Mouse (Mus musculus) ES-CJ7 (cell line): ENCODE data around the gene Ms4a14.

Source experiments
- DNase-seq: peaks from one replicate; pipeline ENCODE4 v3.0.0; 2011; ENCODE audit warnings: low read depth, low spot score

Gene Ms4a14

GRCm38 (mm10) chr19:11314354-11314753, at the start of gene Ms4a14:
Ms4a14 (minus strand) TSS chr19:11314454.
- no peak for DNase-seq

- no peak for DNase-seq
Measured at GRCm38 (mm10) chr19:11362002-11362401, 47.7 kb upstream of the Ms4a14 start.

- DNase-seq = no peak
Measured at GRCm38 (mm10) chr19:11360106-11360505, 45.9 kb upstream of the Ms4a14 start.

GRCm38 (mm10) chr19:11355730-11356129, 41.5 kb upstream of the Ms4a14 start:
- DNase-seq = no peak

GRCm38 (mm10) chr19:11351878-11352277, 37.6 kb upstream of the Ms4a14 start:
- DNase-seq = peak; percentile 14

- DNase-seq = peak; percentile 67
Measured at GRCm38 (mm10) chr19:11349698-11350481, 35.6 kb upstream of the Ms4a14 start.

- no peak for DNase-seq
Measured at GRCm38 (mm10) chr19:11343992-11344391, 29.7 kb upstream of the Ms4a14 start.

GRCm38 (mm10) chr19:11343147-11343546, 28.9 kb upstream of the Ms4a14 start:
- DNase-seq = no peak

- no peak for DNase-seq
Measured at GRCm38 (mm10) chr19:11335932-11336331, 21.7 kb upstream of the Ms4a14 start, which contains the start of gene Ms4a7. Ms4a7 (minus strand) TSS chr19:11336146.

GRCm38 (mm10) chr19:11321123-11321522, 6.9 kb upstream of the Ms4a14 start:
- DNase-seq = no peak

- DNase-seq = peak; percentile 57
Measured at GRCm38 (mm10) chr19:11316786-11317185, 2.5 kb upstream of the Ms4a14 start.

- no peak for DNase-seq
Measured at GRCm38 (mm10) chr19:11308888-11309287, 5.4 kb downstream of the Ms4a14 start.

- DNase-seq = peak; percentile 97
Measured at GRCm38 (mm10) chr19:11299529-11299928, 14.7 kb downstream of the Ms4a14 start.

- DNase-seq = peak; percentile 98
Measured at GRCm38 (mm10) chr19:11298939-11299338, 15.3 kb downstream of the Ms4a14 start.

- peak; percentile 55 for DNase-seq
Measured at GRCm38 (mm10) chr19:11293616-11294015, 20.6 kb downstream of the Ms4a14 start.

- peak; percentile 64 for DNase-seq
Measured at GRCm38 (mm10) chr19:11292990-11293389, 21.3 kb downstream of the Ms4a14 start.

- DNase-seq = no peak
Measured at GRCm38 (mm10) chr19:11283773-11284172, 30.5 kb downstream of the Ms4a14 start, which contains the start of gene Ms4a5. Ms4a5 (minus strand) TSS chr19:11283873.

- DNase-seq = no peak
Measured at GRCm38 (mm10) chr19:11280223-11280622, 34.0 kb downstream of the Ms4a14 start.

- no peak for DNase-seq
Measured at GRCm38 (mm10) chr19:11276431-11276830, 37.8 kb downstream of the Ms4a14 start.

- no peak for DNase-seq
Measured at GRCm38 (mm10) chr19:11266956-11267355, 47.3 kb downstream of the Ms4a14 start.

GRCm38 (mm10) chr19:11266052-11266845, 48.0 kb downstream of the Ms4a14 start, which contains the start of gene Ms4a1:
Ms4a1 (minus strand) TSS chr19:11266241.
- DNase-seq = no peak

GRCm38 (mm10) chr19:11264602-11265185, 49.6 kb downstream of the Ms4a14 start:
- no peak for DNase-seq
